Mouse (Mus musculus) midbrain, embryonic 10.5 days (tissue): Measurements from ENCODE around the gene Cylc1. TPM values are rescaled to one million over a fixed set of nuclear protein-coding genes. Genes with fewer than 3 reads are reported as not detected.

Experiments used
- DNase-seq: peaks from one replicate; pipeline ENCODE4 v3.0.0-alpha.2; 2017; ENCODE audit warnings: low spot score
- H3K27ac ChIP-seq: fragments of 300-500 bp; sonication (generic); replicated peaks from 2 replicates; pipeline ENCODE4 v1.5.1; 2016; ENCODE audit warnings: mild to moderate bottlenecking
- H3K27me3 ChIP-seq: fragments of 300-500 bp; sonication (generic); 2 replicates; pipeline ENCODE4 v1.6.1; 2016; ENCODE audit warnings: low read depth, mild to moderate bottlenecking; ENCODE audit not compliant: poor library complexity, severe bottlenecking
- H3K36me3 ChIP-seq: fragments of 300-500 bp; sonication (generic); 2 replicates; pipeline ENCODE4 v1.6.1; 2016; ENCODE audit warnings: mild to moderate bottlenecking, moderate library complexity
- H3K4me1 ChIP-seq: fragments of 300-500 bp; sonication (generic); 2 replicates; pipeline ENCODE4 v1.6.1; 2016
- H3K4me3 ChIP-seq: fragments of 300-500 bp; sonication (generic); 2 replicates; pipeline ENCODE4 v1.5.1; 2016; ENCODE audit warnings: mild to moderate bottlenecking, moderate library complexity
- H3K9me3 ChIP-seq: fragments of 300-500 bp; sonication (generic); replicated peaks from 2 replicates; pipeline ENCODE4 v1.6.1; 2016; ENCODE audit warnings: mild to moderate bottlenecking
- WGBS: fragments of 180-500 bp; shearing (Covaris S2); methylation state at CpG from one replicate; pipeline ENCODE4 v1.1.7; 2016; 5-methylcytosine and 5-hydroxymethylcytosine counted together
- polyA plus RNA-seq: library from polyadenylated mRNA; unstranded; fragments of >200 nt; fragmentation: Nextera tagmentation; extraction: Ambion mirVana; gene quantifications from 2 replicates; pipeline ENCODE4 v1.2.1, GENCODE M21; 2016

Cylc1 gene
- not detected in 2 replicates for polyA plus RNA-seq

- Histone ChIP-seq H3K4me3 (no peak within 1 kb of the TSS), H3K27me3 (no peaks in the 10 kb centered on the region), H3K36me3 (no peaks in the 10 kb centered on the region), H3K9me3 (no peaks in the 10 kb centered on the region), H3K4me1 (no peaks in the 10 kb centered on the region), H3K27ac (no peak within 1 kb of the TSS)
- no peak for DNase-seq
Measured at GRCm38 (mm10) chrX:111110118-111110517, at the start of gene Cylc1. Gene Cylc1 (plus strand): TSS chrX:111110418.

DNA sequence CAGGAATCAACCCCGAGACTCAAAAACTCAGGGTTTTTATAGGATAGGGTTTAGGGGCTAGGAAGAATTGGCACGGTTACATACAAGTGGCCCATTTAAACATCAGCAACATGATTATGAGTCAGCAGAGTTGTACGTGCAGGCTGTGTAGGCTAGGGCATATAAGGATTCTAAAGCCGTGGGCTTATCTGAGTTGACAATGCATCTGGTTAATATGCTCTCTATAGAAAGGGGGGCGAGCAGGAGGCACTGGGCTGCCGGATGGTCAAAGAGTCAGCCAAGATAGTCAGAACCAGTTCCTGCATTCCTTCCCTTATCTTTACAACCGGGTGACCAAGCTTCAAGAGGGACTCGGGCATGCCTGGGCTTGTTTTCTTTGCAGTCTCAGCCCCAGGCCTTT lies 31.5 kb upstream of the Cylc1 start:
- WGBS: 85% methylated on average over 8 of the region's 8 CpGs
- Histone ChIP-seq H3K27ac (no peak overlapping the region), H3K4me1 (no peaks in the 10 kb centered on the region), H3K27me3 (no peaks in the 10 kb centered on the region), H3K9me3 (no peaks in the 10 kb centered on the region), H3K36me3 (no peaks in the 10 kb centered on the region), H3K4me3 (no peak overlapping the region)
- no peak for DNase-seq

GRCm38 (mm10) chrX:111168040-111168439 lies 57.8 kb downstream of the Cylc1 start, which contains the start of gene Gm10112:
Gene Gm10112 (plus strand): TSS chrX:111168340.
- Histone ChIP-seq H3K36me3 (no peaks in the 10 kb centered on the region), H3K4me3 (no peak within 1 kb of the TSS), H3K27me3 (no peaks in the 10 kb centered on the region), H3K9me3 (no peaks in the 10 kb centered on the region), H3K27ac (no peak within 1 kb of the TSS), H3K4me1 (no peaks in the 10 kb centered on the region)
- no peak for DNase-seq
- WGBS: 92% methylated on average over 3 of the region's 3 CpGs

Other genes starting within 250 kb of the Cylc1 start
- gene Gm10112, start 57.9 kb downstream of the Cylc1 start, polyA plus RNA-seq: not detected in 2 replicates